Mouse (Mus musculus) heart, postnatal 25 days (tissue): Measurements from ENCODE around the gene Dysf. TPM values are rescaled to one million over a fixed set of nuclear protein-coding genes. Genes with fewer than 3 reads are reported as not detected.
"Not testable (repeated sequence)": the region's sequence is repeated elsewhere in the genome, so short reads cannot be mapped to it uniquely, and the experiment has no call there.

Experiments used
- DNase-seq: peaks from one replicate; pipeline ENCODE4 v3.0.0; 2022; ENCODE audit warnings: low spot score
- intact Hi-C: fragments of 180-260 bp; cut with DNase I; formaldehyde crosslinking; loops from one replicate; pipeline ENCODE4 v1.15.1; 2025
- total RNA-seq, 2 experiments: library from RNA; stranded (reverse); gene quantifications; 2 replicates each; pipeline ENCODE4 v1.2.3; 2021

Gene Dysf
- total RNA-seq: 100 to 1,000 TPM; 111 to 119 TPM

DNA sequence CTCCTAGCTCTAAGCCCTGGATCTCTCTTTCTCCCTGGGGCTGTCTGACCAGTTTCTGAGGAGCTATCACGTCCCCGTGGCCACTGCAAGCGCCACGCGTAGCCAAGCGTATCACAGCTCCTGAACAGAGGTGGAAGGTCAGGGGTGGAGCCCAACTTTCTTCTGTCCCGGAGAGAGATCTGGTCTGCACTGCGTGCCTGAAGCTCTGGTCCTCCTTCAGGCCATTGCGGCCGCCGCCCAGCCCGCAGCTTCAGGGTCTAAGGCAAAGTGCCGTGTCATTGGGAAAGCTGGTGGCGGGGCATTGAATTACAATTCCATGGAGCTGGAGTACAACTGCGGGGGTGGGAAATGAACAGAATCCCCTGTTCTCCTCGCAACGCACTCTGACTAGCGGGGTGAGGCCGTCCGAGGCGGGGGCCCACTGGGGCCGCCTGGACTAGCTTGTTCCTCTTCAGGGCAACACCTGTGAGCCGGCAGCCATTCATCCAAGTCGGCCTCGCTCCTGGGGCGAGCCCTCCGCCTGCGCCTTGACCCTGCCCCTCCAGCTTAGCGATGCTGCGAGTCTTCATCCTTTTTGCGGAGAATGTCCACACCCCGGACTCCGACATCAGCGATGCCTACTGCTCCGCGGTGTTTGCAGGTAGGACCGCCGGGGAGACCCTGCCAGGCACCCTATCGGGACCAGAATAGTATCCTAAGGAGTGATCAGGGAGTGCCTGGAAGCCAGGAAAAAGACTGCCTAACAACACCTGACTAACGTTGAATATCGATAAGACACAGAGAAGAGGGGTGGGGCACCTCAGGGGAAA lies at the start of gene Dysf:
Gene Dysf (plus strand): TSS at position 228 of the 809 bp plus-strand sequence.
- intact Hi-C loops: no loop called here

DNA sequence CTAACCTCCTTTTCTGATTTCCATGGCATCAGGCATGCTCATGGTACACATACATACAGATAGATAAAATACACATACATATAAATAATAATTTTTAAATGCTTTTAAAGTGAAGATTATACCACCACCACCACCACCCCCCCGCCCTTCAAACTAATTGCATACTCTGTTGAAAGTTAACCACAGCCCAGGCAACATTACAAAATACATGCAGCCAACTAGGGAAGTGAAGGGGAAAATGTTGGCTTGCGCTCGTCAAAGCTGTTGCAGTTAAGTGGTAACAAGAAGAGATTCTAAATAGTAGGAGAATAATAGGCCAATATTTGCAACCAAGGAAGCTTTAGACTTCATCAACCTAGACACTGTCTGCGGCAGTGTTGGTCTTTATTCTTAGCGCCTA lies 20.7 kb upstream of the Dysf start:
- DNase-seq: no peak

More for the DNA sequence above, at the start of gene Dysf:
- DNase-seq: peak; percentile 21

DNA sequence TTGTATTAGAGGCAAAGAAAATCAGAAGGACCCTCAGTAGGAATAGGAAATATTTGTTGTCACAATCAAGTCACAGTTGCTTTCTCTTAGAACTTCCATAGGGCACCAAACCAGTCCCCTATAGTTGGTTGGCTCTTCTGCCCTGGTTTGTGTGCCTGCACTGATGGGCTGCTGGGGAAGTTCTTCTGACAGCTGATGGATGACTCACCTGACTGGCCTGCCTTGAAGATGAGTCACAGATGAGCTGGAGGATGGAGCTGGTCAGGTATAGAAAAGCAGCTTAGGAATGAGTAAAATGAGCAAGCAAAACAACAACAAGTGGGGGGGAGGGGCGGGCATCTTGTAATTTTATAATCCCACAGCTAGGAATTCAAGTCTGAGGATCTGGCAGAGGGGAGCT lies 5.7 kb upstream of the Dysf start:
- DNase-seq: no peak
- intact Hi-C loops: no loop called here

More for the DNA sequence above, 20.7 kb upstream of the Dysf start:
- intact Hi-C loops: no loop called here

DNA sequence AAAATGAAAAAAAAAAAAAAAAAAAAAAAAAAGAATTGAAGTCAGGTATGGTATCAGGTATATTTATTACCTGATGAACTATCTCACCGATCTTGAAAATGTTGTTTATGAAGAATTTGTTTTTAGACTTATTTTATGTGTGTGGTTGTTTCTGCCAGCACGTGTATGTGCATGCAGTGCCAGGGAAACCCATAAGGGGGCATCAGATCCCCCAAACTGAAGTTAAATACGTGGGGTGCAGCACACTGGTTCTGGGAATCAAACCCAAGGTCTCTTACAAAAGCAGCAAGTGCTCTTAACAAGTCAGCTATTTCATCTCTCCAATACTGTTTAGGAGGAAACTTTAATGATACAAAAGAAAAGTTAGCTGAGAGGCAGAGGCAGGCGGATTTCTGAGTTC lies 4.1 kb upstream of the Dysf start:
- intact Hi-C loops: no loop called here

DNA sequence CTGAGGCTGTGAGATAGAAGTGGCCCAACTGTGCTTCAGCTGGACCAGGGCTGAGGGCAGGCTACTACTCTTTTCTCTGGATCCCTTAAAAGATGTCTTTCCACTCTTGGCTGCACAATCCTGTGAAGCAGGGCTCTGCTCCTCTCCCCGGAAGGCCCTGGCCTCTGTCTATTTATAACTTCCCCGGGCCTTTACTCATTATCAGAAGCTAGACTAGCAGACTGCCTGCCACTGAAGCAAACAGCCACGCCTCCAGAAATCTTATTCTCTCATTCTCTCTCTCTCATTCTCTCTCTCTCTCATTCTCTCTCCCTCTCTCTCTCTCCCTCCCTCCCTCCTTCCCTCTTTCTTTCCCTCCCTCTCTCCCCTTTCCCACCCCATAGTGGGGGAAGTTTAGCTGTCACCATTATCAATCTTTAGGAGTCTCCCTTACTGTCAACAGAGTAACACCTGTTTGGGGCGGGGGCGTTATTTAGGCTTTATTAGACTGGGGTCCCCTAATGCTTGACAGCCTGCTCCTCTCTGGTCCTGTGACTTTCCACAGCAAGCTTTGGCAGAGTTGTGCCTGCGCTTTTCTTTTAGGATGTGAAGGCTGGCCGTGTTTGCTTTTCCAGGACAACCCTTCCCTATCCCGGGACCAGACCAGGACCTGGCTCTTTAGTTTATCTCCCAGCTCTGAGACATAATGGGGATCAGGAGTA lies 932 bp downstream of the Dysf start:
- DNase-seq: no peak
- intact Hi-C loops: no loop called here

More for the DNA sequence above, 4.1 kb upstream of the Dysf start:
- DNase-seq: no peak

DNA sequence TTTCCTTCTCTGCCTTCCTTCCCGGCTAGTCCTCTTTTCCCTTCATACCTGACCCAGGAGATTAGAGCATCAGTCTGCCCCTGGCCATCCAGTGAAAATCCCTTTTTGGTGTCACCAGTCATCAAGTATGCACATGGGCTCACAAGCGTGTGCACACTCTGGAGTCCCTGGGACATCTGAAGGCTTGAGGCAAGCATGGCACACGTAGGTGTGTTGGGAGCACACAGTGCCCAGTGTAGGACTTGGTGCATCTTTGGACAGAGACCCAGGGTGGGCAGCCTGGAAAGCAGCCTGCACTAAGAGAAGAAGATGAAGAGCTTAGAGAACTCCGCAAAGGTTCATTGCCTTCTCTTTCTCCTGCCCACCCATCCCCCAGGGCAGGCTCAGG lies 1.5 kb downstream of the Dysf start:
- intact Hi-C loops: no loop called here
- no peak for DNase-seq

DNA sequence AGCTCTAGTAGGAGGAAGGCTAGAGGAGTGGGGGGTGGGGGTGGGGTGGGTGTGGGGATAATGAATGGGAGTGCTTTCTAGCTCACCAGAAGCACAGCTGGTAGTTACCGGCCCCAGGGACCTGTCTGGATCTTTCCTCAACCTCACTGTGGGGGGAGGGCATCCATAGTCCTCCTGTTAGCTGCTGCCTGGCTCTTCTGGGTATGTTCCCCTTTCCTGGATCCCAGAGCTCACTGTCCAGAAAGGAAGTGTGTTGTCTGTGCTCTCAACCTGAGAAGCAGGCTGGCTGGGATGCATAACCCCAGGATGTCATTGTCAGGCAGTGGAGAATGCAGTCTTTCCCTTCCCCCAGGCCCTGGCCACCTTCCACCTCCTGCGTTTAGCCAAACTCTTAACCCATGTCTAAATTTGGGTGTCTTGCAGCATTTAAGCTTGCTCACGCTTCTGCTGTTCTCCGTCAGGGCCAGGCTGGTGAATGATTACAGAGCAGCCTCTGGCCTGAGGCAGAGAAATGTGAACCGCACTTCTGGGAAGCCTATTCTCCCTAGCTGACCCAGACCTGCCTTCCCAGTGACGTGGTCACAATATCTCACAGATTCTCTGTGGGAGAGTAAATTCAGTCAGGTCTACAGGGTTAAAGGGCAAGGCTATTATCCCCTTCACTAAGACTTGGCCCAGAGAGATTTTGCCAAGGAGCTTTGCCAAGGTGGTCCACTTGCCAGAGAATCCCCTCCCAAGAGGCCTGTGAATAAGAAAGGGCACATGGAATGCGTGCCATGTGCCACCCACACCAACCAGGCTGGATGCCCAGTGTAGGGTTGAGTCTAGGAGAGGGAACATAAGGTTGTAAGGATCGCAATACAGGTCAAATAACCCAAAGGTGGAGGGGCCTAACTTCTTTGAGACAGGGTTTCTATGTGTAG lies 2.2 kb downstream of the Dysf start:
- peak; percentile 62 for DNase-seq
- intact Hi-C loops: no loop called here

DNA sequence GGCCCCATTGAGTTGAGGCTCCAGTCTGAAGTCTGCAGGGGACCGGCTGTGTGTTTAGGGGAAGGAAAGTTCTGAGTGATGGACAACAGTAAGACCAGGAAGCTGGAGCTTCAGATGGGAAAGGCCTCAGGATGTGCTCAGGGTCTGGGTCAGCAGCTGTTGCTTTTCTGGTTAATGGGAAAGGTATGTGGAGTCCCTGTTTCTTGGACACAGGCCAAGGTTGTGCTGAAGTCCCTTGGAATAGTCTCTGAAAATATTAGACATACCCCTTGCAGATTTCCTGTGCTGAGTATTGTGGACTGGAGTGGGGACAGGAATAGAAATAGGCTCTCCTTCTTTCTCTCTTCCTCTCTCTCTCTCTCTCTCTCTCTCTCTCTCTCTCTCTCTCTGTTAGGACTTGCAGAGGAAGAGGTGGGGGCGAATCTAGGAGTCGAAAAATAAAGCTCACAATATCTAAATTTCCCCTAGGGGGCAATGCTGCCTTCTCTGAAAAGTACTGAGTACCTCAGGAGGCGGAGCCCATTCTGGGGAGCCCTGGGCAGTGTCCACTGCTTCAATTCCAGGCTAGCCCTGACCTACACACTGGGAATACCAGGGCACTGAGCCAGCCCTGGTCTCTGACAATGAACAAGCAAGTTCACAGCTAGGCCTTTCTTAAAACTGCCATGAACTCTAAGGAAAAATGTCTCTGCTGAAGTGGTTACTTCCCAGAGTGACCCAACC lies 6.7 kb downstream of the Dysf start:
- DNase-seq: not testable (repeated sequence)
- intact Hi-C loops: loop anchor here (1.0 kb wide), 1 partner anchor 46 kb away; no protein-coding TSS in a partner anchor

DNA sequence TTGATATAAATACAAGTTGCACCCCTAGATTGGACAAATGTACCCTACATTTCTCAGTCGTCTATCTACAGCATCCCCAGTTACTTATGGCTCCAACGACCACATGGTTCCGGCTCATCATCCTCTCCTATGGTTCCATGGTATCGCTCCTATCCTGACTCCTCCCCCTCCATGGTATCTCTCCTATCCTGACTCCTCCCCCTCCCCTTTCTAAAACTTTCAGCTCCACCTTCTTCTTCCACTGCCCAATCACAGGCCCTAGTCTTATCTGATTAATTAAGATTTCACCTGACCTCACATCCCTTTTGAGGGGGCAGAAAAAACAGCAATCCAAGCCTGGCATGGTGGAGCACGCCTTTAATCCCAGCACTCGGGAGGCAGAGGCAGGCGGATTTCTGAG lies 8.5 kb downstream of the Dysf start:
- no peak for DNase-seq
- intact Hi-C loops: no loop called here

DNA sequence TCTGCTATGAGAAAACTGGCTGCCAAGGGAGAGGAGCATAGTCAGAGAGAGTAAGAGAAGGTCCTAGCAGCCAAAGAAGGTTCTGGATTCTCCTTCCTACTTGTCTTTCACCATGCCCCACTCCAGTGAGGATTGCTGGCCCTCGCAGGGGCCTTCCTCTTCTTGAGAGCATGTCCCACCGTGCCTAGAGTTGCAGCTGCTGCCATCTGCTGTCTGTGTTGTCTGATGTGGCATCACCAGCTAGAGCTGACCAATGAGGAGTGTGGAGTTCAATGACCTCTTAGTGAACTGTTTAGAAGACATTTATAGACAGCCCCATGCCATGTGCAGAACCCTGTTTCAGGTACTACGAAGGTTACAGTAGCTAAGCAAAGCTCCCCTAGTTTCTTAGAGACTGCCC lies 9.0 kb downstream of the Dysf start:
- no peak for DNase-seq
- intact Hi-C loops: no loop called here

DNA sequence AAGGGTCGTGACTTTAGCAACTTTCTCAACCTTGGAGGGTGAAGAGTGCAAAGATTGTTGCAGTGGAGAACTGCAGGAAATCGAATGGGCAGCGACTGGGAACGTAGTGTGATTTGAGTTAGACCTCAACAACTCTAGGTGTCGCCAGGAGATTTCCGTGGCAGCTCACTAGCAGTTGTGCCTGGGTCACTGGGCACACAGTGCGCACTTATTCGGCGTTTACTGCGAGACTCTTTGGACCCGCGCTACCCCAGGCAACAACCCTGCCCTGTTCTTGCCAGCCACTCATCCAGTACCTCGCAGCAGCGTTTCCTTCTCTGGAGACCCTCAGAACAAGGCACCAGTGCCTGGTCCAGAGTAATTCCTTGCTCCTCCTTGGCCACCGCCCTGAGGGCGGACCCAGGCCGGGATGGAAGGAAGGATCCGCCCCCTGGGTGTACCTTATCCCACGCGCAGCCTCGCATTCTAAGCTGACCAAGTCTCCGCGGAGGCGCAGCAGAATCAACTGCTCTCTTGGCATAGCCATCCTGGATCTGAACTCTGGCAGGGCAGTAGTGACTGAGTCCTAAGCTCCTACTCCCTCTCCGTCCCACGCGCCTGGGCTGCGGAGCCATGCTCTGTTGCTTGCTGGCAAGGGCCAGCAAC lies 10.6 kb downstream of the Dysf start:
- intact Hi-C loops: loop anchor here (1.0 kb wide), 1 partner anchor 41 kb away; no protein-coding TSS in a partner anchor

DNA sequence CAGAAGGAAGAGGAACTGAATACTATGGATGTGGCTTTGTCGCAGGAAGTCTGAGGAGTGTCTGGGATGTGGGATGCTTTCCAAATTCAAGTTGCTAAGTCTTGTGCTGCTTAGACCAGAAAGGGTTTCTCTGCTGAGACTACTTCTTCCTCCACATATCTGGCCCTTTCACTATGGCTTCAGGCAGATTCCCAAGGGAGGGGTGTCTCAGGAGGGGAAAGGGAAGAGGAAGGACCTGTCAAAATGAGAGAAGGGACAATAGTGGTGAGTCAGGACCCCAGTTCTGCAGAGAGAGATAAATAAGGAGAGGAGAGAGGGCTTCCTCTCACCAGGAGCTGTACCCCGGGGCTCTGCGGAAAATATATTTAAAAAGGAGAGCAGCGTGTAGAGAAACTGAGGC lies 11.6 kb downstream of the Dysf start:
- no peak for DNase-seq
- intact Hi-C loops: no loop called here

More for the DNA sequence above, 10.6 kb downstream of the Dysf start:
- DNase-seq: peak; percentile 58

DNA sequence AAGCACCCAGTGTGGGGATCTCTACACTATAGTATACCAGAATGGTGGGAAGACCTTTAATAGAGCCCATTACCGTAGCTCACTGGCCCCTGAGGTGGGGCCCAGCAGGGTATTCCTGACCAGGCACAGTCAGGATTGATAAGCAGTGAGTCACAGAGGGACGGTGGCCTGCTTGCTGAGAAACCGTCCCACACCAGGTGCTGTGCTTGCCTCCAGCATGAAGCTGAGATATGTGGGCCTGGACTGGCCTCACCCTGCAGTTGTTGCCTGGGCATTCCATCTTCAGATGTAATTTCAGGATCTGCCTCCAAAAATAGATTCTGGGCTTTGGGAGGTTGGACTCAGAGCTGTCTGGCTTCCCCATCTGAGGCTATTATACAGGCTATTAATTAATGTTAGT lies 13.6 kb downstream of the Dysf start:
- no peak for DNase-seq

DNA sequence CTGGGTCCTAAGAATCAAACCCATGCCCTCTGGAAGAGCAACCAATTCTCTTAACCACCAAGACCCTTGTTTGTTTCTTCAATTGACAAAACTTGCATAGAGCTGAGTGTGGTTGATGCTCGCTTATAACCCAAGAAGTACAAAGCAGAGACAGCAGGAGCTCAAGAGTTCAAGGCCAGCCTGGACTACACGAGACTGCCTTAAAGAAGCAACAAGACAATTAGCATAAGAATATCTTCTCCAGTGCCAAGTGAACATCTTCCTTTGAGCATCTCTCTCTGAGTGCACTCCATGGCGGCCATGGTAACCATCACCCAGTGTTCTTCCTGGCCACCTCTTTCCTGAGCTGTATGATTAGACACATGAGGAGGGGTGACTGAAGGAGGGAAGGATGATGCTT lies 17.2 kb downstream of the Dysf start:
- intact Hi-C loops: loop anchor here (2.0 kb wide), 1 partner anchor 19 kb away; no protein-coding TSS in a partner anchor
- no peak for DNase-seq

More for the DNA sequence above, 13.6 kb downstream of the Dysf start:
- intact Hi-C loops: no loop called here

DNA sequence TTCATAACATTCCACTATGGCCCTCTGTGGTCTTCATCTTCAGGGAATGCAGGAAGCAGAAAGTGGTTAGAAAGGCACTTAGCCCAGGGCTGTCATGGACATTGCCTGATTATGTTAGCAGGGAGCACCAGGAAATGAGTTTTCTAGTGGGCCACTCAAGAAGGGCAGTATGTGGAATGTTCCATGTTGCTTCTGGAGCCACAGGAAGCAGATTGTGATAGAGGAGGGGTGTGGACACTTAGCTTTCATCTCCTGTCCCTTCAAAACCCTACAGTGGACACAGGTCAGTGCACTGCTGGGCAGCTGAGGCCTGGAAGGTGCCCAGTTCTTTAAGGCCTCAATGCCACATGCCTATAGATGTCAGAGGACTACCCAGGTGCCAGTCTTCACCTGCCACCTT lies 20.4 kb downstream of the Dysf start:
- DNase-seq: no peak
- intact Hi-C loops: no loop called here

DNA sequence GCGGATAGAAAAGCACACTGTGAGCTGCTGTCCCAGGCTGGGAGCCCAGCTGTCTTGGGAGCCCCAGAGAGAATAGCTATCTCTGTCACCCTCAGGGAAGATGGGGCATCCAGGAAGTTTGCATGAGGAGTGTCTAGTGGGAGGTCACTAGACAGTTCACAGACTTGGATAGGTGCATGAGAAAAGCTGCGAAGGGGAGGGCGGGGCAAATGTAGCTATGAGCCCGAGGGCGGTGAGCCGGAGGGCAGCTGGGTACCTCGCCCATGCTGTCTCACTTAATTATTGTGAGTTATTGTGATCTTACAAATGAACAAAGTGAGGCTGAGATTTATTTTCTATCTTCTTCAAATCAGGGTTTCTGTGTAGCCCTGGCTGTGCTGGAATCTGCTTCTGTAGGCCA lies 21.4 kb downstream of the Dysf start:
- DNase-seq: no peak
- intact Hi-C loops: no loop called here

DNA sequence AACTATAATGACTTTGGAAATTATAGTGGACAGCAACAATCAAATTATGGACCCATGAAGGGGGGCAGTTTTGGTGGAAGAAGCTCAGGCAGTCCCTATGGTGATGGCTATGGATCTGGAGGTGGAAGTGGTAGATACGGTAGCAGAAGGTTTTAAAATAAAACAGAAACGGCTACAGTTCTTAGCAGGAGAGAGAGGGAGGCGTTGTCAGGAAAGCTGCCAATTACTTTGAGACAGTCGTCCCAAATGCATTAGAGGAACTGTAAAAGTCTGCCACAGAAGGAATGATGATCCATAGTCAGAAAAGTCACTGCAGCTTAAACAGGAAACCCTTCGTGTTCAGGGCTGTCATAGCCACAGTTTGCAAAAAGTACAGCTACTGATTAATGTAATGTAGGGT lies 24.1 kb downstream of the Dysf start:
- intact Hi-C loops, DNase-seq: not testable (repeated sequence)

DNA sequence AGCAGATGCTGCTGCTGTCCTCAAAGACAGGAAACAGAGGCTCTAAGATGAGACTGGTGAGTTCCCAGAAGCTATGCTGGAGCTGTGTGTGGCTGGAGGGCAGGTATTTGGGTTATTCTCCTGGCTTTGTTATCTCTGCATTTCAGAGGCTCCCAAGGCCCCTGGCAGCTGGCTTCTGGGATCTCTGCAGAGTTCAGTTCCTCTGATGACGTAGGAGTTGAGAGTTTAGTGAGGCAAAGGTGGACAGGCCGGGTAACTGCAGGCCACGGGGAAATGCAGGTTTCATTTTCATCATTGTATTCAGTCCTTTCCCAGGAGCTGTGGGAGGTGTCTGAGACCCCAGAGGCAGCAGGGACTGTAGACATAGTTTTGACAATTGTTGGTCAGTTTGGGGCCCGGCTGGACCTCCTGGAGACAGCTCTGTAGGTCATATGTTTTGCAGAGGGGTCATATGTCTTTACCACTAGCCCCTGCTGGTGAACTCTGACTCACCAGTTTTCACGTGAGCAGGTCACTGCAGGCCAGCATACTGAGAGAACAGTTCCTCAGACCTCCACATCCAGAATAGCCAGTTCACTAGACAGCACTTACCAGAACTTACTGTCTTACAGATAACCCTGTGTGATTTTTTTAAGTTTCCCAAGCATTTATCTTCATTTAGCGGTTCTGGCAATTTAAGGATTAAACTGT lies 35.0 kb downstream of the Dysf start:
- intact Hi-C loops: no loop called here
- DNase-seq: no peak
